Mouse (Mus musculus) kidney, adult 2 months (tissue): ENCODE measurements around the gene Mapkbp1.

Experiments
- CTCF ChIP-seq: fragments of 200-500 bp; conservative IDR thresholded peaks from 2 replicates; pipeline ENCODE4 v1.5.1; 2011; ENCODE audit warnings: low read depth, mild to moderate bottlenecking, control low read depth, low read length, moderate library complexity, mixed read lengths; ENCODE audit not compliant: insufficient read depth, insufficient read length
- POLR2A ChIP-seq: fragments of 200-500 bp; IDR thresholded peaks from one replicate; pipeline ENCODE4 v1.6.1; 2011; ENCODE audit warnings: low read depth, low read length, control low read depth

DNA sequence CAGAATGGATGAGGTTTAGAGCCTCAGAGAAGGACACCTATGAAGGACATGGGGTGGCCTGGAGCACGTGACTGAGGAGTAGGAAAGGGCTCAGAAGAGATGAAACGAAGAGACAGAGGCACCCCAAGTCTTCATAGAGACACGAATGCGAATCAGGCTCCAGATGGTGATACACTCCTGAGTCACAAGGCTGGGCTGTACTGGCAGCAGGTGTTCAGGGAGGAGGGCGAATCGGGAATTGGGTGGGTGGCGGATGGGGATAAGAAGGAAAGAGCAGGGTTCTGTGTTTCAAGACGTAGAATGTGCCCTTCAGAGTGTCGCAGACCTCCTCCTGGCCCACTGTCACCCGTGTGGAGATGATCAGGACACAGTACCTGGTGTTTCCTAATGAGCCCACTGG, 92.7 kb downstream of the Mapkbp1 start:
- TF ChIP-seq CTCF = no peak
- no peak for TF ChIP-seq POLR2A
